Mouse (Mus musculus) testis, adult 2 months (tissue): ENCODE results near the gene Psmd12. TPM values are rescaled to one million over a fixed set of nuclear protein-coding genes. Genes with fewer than 3 reads are reported as not detected.

ENCODE experiments used
- H3K27ac ChIP-seq: fragments of 200-500 bp; 2 replicates; pipeline ENCODE4 v1.5.1; 2012; ENCODE audit warnings: low read depth, low read length; ENCODE audit not compliant: control insufficient read depth, insufficient read depth
- H3K27me3 ChIP-seq: fragments of 200-500 bp; 2 replicates; pipeline ENCODE4 v1.6.1; 2012; ENCODE audit warnings: mild to moderate bottlenecking, low read length, moderate library complexity; ENCODE audit not compliant: control insufficient read depth, insufficient read depth
- H3K36me3 ChIP-seq: fragments of 200-500 bp; 2 replicates; pipeline ENCODE4 v1.6.1; 2012; ENCODE audit warnings: mild to moderate bottlenecking, low read length; ENCODE audit not compliant: control insufficient read depth, insufficient read depth
- H3K4me1 ChIP-seq: fragments of 200-500 bp; 2 replicates; pipeline ENCODE4 v1.6.1; 2012; ENCODE audit warnings: low read length; ENCODE audit not compliant: control insufficient read depth, insufficient read depth
- H3K4me3 ChIP-seq: fragments of 200-500 bp; 2 replicates; pipeline ENCODE4 v1.5.1; 2012; ENCODE audit warnings: low read depth, mild to moderate bottlenecking, low read length, moderate library complexity, mixed read lengths; ENCODE audit not compliant: control insufficient read depth
- CTCF ChIP-seq: fragments of 200-500 bp; IDR thresholded peaks from 2 replicates; pipeline ENCODE4 v1.5.1; 2012; ENCODE audit warnings: low read depth, mild to moderate bottlenecking, inconsistent platforms, low read length, moderate library complexity; ENCODE audit not compliant: control insufficient read depth, insufficient read depth, insufficient replicate concordance
- POLR2A ChIP-seq: fragments of 200-500 bp; IDR thresholded peaks from 2 replicates; pipeline ENCODE4 v1.6.1; 2012; ENCODE audit warnings: low read depth, mild to moderate bottlenecking, inconsistent platforms, low read length, moderate library complexity; ENCODE audit not compliant: control insufficient read depth
- polyA plus RNA-seq: library from polyadenylated mRNA; depleted of rRNA; stranded (reverse); fragments of >200 nt; gene quantifications from 2 replicates; pipeline ENCODE4 v1.2.3, GENCODE M21; 2012

Gene Psmd12
- polyA plus RNA-seq, 1 experiment = 28.0 TPM

DNA sequence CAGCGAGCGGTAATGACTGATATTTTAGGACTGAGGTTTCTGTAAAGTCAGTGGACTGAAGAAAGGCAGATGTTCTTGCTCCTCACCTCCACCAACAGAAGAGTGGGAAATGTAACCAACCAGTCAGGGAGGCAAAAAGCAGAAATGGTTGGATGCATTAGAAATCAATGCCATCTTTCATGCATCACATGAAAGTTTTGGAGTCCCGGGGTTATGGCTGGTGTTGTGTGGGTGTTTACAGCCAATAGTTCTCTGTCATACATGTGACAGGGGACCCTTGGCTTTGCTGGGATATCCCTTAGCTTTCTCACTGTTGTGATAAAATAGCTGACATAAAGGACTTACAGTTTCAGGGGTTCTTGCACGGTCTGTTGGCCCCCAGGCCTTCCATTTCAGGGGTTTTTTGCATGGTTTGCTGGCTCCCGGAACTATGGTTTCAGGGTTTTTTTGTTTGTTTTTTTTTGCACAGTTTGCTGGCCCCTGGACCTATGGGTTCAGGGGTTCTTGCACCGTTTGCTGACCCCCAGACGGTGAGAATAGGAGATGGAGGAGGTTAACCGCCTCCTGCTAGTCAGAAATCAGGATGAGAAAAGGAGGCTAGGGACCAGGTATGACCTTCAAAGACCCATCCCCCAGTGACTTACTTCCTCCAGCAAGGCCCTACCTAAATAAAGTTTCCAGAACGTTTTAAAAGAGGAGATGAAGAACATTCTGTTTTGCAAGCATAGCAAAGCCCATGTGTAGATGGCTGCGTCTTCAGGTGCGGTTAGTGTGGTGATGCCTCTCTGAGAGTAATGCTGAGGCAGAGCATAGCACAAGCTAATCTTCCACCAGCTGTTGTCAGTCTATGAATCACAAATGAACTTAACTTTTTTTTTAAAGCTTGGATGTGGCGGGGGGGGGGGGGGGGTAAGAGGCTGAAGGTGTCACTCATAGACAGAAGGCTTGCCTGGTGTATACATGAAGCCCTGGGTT is 35.9 kb upstream of the Psmd12 start:
- no peaks in the 10 kb centered on the region for H3K27me3 ChIP-seq
- H3K4me3 ChIP-seq = no peak overlapping the region
- peaks cover 5% of the 10 kb centered on the region for H3K4me1 ChIP-seq
- H3K27ac ChIP-seq = no peak overlapping the region
- TF ChIP-seq CTCF = no peak
- no peaks in the 10 kb centered on the region for H3K36me3 ChIP-seq

DNA sequence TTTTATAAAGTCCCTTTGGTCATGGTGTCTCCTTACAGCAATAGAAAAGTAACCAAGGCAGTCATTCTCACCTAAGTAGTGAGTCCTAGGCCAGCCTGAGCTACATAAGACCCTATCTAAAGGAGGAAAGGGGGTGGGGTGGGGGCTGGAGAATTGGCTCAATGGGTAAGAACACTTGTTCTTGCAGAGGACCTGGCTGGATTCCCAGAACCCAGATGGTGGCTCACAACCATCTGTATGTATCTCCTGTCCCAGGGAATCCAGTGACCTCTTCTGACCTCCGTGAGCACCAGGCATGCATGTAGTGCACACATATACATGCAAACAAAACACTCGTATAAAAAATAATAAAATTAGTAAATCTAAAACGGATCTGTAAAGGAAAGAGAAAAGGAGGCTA is 33.6 kb upstream of the Psmd12 start:
- TF ChIP-seq POLR2A = no peak
- TF ChIP-seq CTCF = no peak
- Histone ChIP-seq H3K27ac (no peak overlapping the region), H3K4me1 (no peaks in the 10 kb centered on the region; the same call in 1 of the 2 replicates), H3K4me3 (no peak overlapping the region), H3K27me3 (no peaks in the 10 kb centered on the region), H3K36me3 (no peaks in the 10 kb centered on the region)

DNA sequence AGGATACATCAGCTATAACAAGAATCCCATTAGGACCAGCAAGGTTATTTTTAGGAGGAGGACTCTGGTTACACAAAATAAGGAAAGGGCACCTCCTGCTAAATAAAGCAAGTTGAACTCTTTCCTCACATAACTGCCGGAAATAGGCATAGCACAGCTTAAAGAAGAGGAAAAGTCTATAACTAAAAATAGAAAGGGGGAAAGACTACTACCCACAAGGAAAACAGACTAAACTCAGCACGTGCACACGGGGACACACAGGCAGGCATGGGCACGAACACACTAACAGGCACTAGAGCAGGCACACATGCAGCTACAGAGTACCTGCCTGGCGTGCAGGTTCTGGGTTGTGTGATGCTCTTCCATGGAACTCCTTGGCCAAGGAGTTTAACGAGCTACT is 32.6 kb upstream of the Psmd12 start:
- H3K4me1 ChIP-seq = peaks cover 2% of the 10 kb centered on the region; the same call in 1 of the 2 replicates
- TF ChIP-seq POLR2A (no peak), CTCF (no peak)
- H3K36me3 ChIP-seq = no peaks in the 10 kb centered on the region
- no peaks in the 10 kb centered on the region for H3K27me3 ChIP-seq
- H3K27ac ChIP-seq = no peak overlapping the region
- H3K4me3 ChIP-seq = no peak overlapping the region

DNA sequence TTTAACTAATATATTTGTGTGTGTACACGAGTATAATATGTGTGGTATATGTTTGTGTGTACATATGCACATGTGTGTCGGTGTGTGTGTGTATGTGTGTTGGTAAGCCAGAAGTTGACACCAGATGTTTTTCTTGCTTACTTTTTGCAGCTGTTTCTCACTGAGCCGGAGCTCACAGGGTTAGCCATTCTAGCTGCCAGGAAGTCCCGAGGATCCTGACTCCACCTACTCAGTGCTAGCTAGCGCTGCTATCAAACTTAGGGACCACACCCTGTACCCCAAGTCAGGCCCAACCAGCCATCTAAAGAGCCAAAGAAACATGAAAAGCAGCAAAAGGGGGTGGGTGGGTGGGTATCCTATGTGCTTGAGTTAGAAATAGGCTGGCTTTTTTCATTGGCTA is 31.9 kb upstream of the Psmd12 start:
- Histone ChIP-seq H3K27me3 (no peaks in the 10 kb centered on the region), H3K36me3 (no peaks in the 10 kb centered on the region), H3K27ac (no peak overlapping the region), H3K4me1 (peaks cover 2% of the 10 kb centered on the region; the same call in 1 of the 2 replicates), H3K4me3 (no peak overlapping the region)
- TF ChIP-seq POLR2A (no peak), CTCF (no peak)

DNA sequence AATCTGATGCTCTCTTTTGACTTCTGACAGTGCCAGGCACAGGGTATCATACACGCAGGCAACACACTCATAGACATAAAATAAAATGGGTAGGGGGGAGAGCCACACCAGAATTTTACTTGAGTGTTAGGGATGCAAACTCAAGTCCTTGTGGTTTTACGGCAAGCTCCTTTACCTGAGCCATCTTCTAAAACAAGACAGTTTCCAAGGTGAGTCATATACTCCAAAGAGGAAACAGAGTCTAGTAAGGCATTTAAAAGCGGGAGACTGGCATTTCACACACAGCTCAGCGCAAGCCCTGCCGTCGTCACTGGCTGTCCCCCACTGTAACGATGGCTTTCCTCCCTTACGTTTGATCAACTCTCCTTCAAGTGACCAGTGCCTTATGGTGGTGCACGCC is 31.4 kb upstream of the Psmd12 start:
- Histone ChIP-seq H3K4me1 (peaks cover 2% of the 10 kb centered on the region; the same call in 1 of the 2 replicates), H3K27ac (no peak overlapping the region), H3K4me3 (no peak overlapping the region), H3K36me3 (no peaks in the 10 kb centered on the region), H3K27me3 (no peaks in the 10 kb centered on the region)
- no peak for TF ChIP-seq POLR2A
- no peak for TF ChIP-seq CTCF

DNA sequence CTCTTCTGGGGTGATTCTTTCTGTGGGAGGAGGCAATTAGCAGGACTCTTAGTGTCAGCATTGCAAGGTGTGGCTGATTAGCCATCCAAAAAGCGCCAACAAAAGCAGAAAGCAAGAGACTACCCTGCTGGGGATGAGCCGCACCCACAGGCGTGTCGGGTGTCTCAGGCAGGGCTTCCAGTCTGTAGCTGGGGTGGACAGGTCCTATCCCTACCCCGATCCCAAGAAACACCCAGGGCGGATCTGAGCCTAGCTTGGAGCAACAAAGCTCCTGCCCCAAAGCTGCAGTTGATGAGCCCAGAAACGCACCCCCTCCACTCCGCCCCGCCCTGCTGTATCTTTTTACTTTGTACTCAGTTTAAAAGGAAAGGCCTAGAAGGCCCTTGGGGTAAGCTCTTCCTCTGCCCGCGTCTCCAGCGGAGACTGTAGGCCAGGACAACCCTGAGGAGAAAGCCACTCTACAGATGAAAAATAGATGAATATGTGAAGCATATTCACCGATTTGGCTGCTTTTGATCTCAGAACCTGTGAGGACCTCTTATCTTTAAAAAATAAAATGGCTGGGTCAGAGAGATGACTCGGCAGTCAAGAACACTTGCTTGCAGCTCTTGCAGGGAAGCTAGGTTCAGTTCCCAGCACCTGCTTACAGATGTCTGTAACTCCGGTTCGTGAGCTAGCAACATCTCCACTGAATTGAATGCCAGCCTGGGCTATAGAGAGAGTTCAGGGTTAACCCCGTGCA is 29.9 kb upstream of the Psmd12 start:
- peaks cover 2% of the 10 kb centered on the region; the same call in 1 of the 2 replicates for H3K4me1 ChIP-seq
- TF ChIP-seq CTCF (no peak), POLR2A (no peak)
- H3K27me3 ChIP-seq = no peaks in the 10 kb centered on the region
- H3K36me3 ChIP-seq = no peaks in the 10 kb centered on the region
- H3K4me3 ChIP-seq = no peak overlapping the region
- H3K27ac ChIP-seq = no peak overlapping the region

DNA sequence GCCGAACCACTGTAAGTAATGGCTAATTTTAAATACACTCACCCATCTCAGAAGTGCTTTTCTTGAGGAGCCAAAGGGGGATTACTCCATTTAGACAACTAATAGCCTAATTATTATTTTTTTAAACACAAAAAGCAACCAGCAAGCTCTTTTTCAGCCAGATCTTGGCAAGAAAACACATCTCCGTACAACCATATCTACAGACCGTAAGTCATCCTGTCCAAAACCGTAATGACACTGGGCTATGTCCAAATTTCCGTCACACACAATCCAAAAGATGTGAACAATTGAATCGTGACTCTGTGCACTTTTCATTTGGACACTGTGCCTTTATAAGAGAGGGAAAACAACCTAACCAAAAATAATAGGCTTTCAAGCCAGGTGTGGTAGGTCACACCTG is 29.2 kb upstream of the Psmd12 start:
- Histone ChIP-seq H3K4me3 (no peak overlapping the region), H3K4me1 (peaks cover 5% of the 10 kb centered on the region; the same call in 1 of the 2 replicates), H3K36me3 (no peaks in the 10 kb centered on the region), H3K27me3 (no peaks in the 10 kb centered on the region), H3K27ac (no peak overlapping the region)
- TF ChIP-seq CTCF (no peak), POLR2A (no peak)
